Mouse (Mus musculus): ENCODE data around the gene Iqschfp.

- no peak for TF ChIP-seq CTCF (IDR thresholded peaks at IDR 0.05; ENCODE audit: control insufficient read depth, insufficient read depth, insufficient replicate concordance, low read depth, low read length)
- no peak for TF ChIP-seq POLR2A (IDR thresholded peaks at IDR 0.05; ENCODE audit: control insufficient read depth, low read depth, low read length)
Measured at GRCm38 (mm10) chr3:68536071-68536470, 644.0 kb downstream of the Iqschfp start.
